Mouse (Mus musculus): ENCODE measurements around the gene Tbata. TPM values are rescaled to one million over a fixed set of nuclear protein-coding genes. Genes with fewer than 3 reads are reported as not detected.

The Tbata gene
- polyA plus RNA-seq, 1 experiment from 2014 or later, result not detected

GRCm38 (mm10) chr10:61225694-61226093 lies 53.9 kb downstream of the Tbata start:
- ATAC-seq (replicated peaks; ENCODE audit: insufficient number of reproducible peaks, low FRiP score, low TSS enrichment, low read depth), result no peak
- no peak for DNase-seq (ENCODE audit: low spot score)
- H3K27me3 ChIP-seq (ENCODE audit: control insufficient read depth, insufficient read depth, low read length), result no peaks in the 10 kb centered on the region
- no peaks in the 10 kb centered on the region for H3K36me3 ChIP-seq (replicated peaks; ENCODE audit: control insufficient read depth, insufficient read depth, low read depth, low read length)
- H3K9me3 ChIP-seq (replicated peaks; ENCODE audit: control insufficient read depth, low read length), result no peaks in the 10 kb centered on the region
- no peak overlapping the region for H3K9ac ChIP-seq (replicated peaks; ENCODE audit: low read length)
- no peak overlapping the region for H3K27ac ChIP-seq (replicated peaks; ENCODE audit: low read depth, low read length)
- H3K4me1 ChIP-seq (ENCODE audit: control insufficient read depth, insufficient read depth, low read length), result no peaks in the 10 kb centered on the region
- WGBS, result 74% methylated on average over 5 of the region's 5 CpGs
- no peak overlapping the region for H3K4me3 ChIP-seq (ENCODE audit: low read depth, low read length)
- H3K4me2 ChIP-seq (ENCODE audit: low read depth, low read length), result no peak overlapping the region

- H3K9ac ChIP-seq (replicated peaks; ENCODE audit: low read length), result no peak overlapping the region
- H3K9me3 ChIP-seq (replicated peaks; ENCODE audit: control insufficient read depth, low read length), result no peaks in the 10 kb centered on the region
- no peak overlapping the region for H3K4me3 ChIP-seq (ENCODE audit: low read depth, low read length)
- H3K4me1 ChIP-seq (ENCODE audit: control insufficient read depth, insufficient read depth, low read length), result no peaks in the 10 kb centered on the region
- H3K27ac ChIP-seq (replicated peaks; ENCODE audit: low read depth, low read length), result no peak overlapping the region
- no peaks in the 10 kb centered on the region for H3K27me3 ChIP-seq (ENCODE audit: control insufficient read depth, insufficient read depth, low read length)
- DNase-seq (ENCODE audit: low spot score) (peak; percentile 27), ATAC-seq (replicated peaks; ENCODE audit: insufficient number of reproducible peaks, low FRiP score, low TSS enrichment, low read depth) (no peak)
- H3K36me3 ChIP-seq (replicated peaks; ENCODE audit: control insufficient read depth, insufficient read depth, low read depth, low read length), result no peaks in the 10 kb centered on the region
- no peak overlapping the region for H3K4me2 ChIP-seq (ENCODE audit: low read depth, low read length)
- WGBS, result 62% methylated on average over 4 of the region's 4 CpGs
Measured at GRCm38 (mm10) chr10:61226784-61227396, 55.1 kb downstream of the Tbata start.

GRCm38 (mm10) chr10:61231756-61232155 lies 60.0 kb downstream of the Tbata start:
- no peaks in the 10 kb centered on the region for H3K9me3 ChIP-seq (replicated peaks; ENCODE audit: control insufficient read depth, low read length)
- no peaks in the 10 kb centered on the region for H3K4me1 ChIP-seq (ENCODE audit: control insufficient read depth, insufficient read depth, low read length)
- 86% methylated on average over 3 of the region's 3 CpGs for WGBS
- H3K27ac ChIP-seq (replicated peaks; ENCODE audit: low read depth, low read length), result no peak overlapping the region
- DNase-seq (ENCODE audit: low spot score) (no peak), ATAC-seq (replicated peaks; ENCODE audit: insufficient number of reproducible peaks, low FRiP score, low TSS enrichment, low read depth) (no peak)
- no peak overlapping the region for H3K4me2 ChIP-seq (ENCODE audit: low read depth, low read length)
- H3K4me3 ChIP-seq (ENCODE audit: low read depth, low read length), result no peak overlapping the region
- no peaks in the 10 kb centered on the region for H3K27me3 ChIP-seq (ENCODE audit: control insufficient read depth, insufficient read depth, low read length)
- H3K9ac ChIP-seq (replicated peaks; ENCODE audit: low read length), result no peak overlapping the region
- H3K36me3 ChIP-seq (replicated peaks; ENCODE audit: control insufficient read depth, insufficient read depth, low read depth, low read length), result no peaks in the 10 kb centered on the region

- Histone ChIP-seq H3K9me3 (replicated peaks; ENCODE audit: control insufficient read depth, low read length) (no peaks in the 10 kb centered on the region), H3K4me2 (ENCODE audit: low read depth, low read length) (no peak overlapping the region), H3K4me3 (ENCODE audit: low read depth, low read length) (no peak overlapping the region), H3K27ac (replicated peaks; ENCODE audit: low read depth, low read length) (no peak overlapping the region), H3K36me3 (replicated peaks; ENCODE audit: control insufficient read depth, insufficient read depth, low read depth, low read length) (no peaks in the 10 kb centered on the region), H3K27me3 (ENCODE audit: control insufficient read depth, insufficient read depth, low read length) (no peaks in the 10 kb centered on the region), H3K9ac (replicated peaks; ENCODE audit: low read length) (no peak overlapping the region), H3K4me1 (ENCODE audit: control insufficient read depth, insufficient read depth, low read length) (no peaks in the 10 kb centered on the region)
- ATAC-seq (replicated peaks; ENCODE audit: insufficient number of reproducible peaks, low FRiP score, low TSS enrichment, low read depth) (no peak), DNase-seq (ENCODE audit: low spot score) (no peak)
- 45% methylated on average over 7 of the region's 7 CpGs for WGBS
Measured at GRCm38 (mm10) chr10:61232858-61233567, 61.3 kb downstream of the Tbata start.

GRCm38 (mm10) chr10:61234319-61234718 lies 62.6 kb downstream of the Tbata start:
- Histone ChIP-seq H3K27ac (replicated peaks; ENCODE audit: low read depth, low read length) (no peak overlapping the region), H3K36me3 (replicated peaks; ENCODE audit: control insufficient read depth, insufficient read depth, low read depth, low read length) (no peaks in the 10 kb centered on the region), H3K9ac (replicated peaks; ENCODE audit: low read length) (no peak overlapping the region), H3K4me2 (ENCODE audit: low read depth, low read length) (no peak overlapping the region), H3K4me1 (ENCODE audit: control insufficient read depth, insufficient read depth, low read length) (no peaks in the 10 kb centered on the region), H3K4me3 (ENCODE audit: low read depth, low read length) (no peak overlapping the region), H3K27me3 (ENCODE audit: control insufficient read depth, insufficient read depth, low read length) (no peaks in the 10 kb centered on the region), H3K9me3 (replicated peaks; ENCODE audit: control insufficient read depth, low read length) (no peaks in the 10 kb centered on the region)
- ATAC-seq (replicated peaks; ENCODE audit: insufficient number of reproducible peaks, low FRiP score, low TSS enrichment, low read depth) (no peak), DNase-seq (ENCODE audit: low spot score) (peak; percentile 70)
- WGBS, result 54% methylated on average over 4 of the region's 4 CpGs

GRCm38 (mm10) chr10:61235677-61236267 lies 64.0 kb downstream of the Tbata start:
- Histone ChIP-seq H3K9ac (replicated peaks; ENCODE audit: low read length) (no peak overlapping the region), H3K4me2 (ENCODE audit: low read depth, low read length) (no peak overlapping the region), H3K4me3 (ENCODE audit: low read depth, low read length) (no peak overlapping the region), H3K27me3 (ENCODE audit: control insufficient read depth, insufficient read depth, low read length) (no peaks in the 10 kb centered on the region), H3K27ac (replicated peaks; ENCODE audit: low read depth, low read length) (no peak overlapping the region), H3K4me1 (ENCODE audit: control insufficient read depth, insufficient read depth, low read length) (no peaks in the 10 kb centered on the region), H3K36me3 (replicated peaks; ENCODE audit: control insufficient read depth, insufficient read depth, low read depth, low read length) (no peaks in the 10 kb centered on the region), H3K9me3 (replicated peaks; ENCODE audit: control insufficient read depth, low read length) (no peaks in the 10 kb centered on the region)
- ATAC-seq (replicated peaks; ENCODE audit: insufficient number of reproducible peaks, low FRiP score, low TSS enrichment, low read depth), result no peak
- no peak for DNase-seq (ENCODE audit: low spot score)
- 85% methylated on average over 6 of the region's 6 CpGs for WGBS

GRCm38 (mm10) chr10:61236683-61237390 lies 65.1 kb downstream of the Tbata start:
- no peaks in the 10 kb centered on the region for H3K9me3 ChIP-seq (replicated peaks; ENCODE audit: control insufficient read depth, low read length)
- ATAC-seq (replicated peaks; ENCODE audit: insufficient number of reproducible peaks, low FRiP score, low TSS enrichment, low read depth), result no peak
- H3K36me3 ChIP-seq (replicated peaks; ENCODE audit: control insufficient read depth, insufficient read depth, low read depth, low read length), result no peaks in the 10 kb centered on the region
- no peak for DNase-seq (ENCODE audit: low spot score)
- H3K27me3 ChIP-seq (ENCODE audit: control insufficient read depth, insufficient read depth, low read length), result no peaks in the 10 kb centered on the region
- 51% methylated on average over 4 of the region's 4 CpGs for WGBS
- no peaks in the 10 kb centered on the region for H3K4me1 ChIP-seq (ENCODE audit: control insufficient read depth, insufficient read depth, low read length)
- no peak overlapping the region for H3K4me2 ChIP-seq (ENCODE audit: low read depth, low read length)
- H3K4me3 ChIP-seq (ENCODE audit: low read depth, low read length), result no peak overlapping the region
- no peak overlapping the region for H3K27ac ChIP-seq (replicated peaks; ENCODE audit: low read depth, low read length)
- H3K9ac ChIP-seq (replicated peaks; ENCODE audit: low read length), result no peak overlapping the region

GRCm38 (mm10) chr10:61237391-61237785 lies 65.6 kb downstream of the Tbata start:
- ATAC-seq (replicated peaks; ENCODE audit: insufficient number of reproducible peaks, low FRiP score, low TSS enrichment, low read depth) (no peak), DNase-seq (ENCODE audit: low spot score) (no peak)
- no peaks in the 10 kb centered on the region for H3K9me3 ChIP-seq (replicated peaks; ENCODE audit: control insufficient read depth, low read length)
- H3K4me2 ChIP-seq (ENCODE audit: low read depth, low read length), result no peak overlapping the region
- H3K9ac ChIP-seq (replicated peaks; ENCODE audit: low read length), result no peak overlapping the region
- H3K36me3 ChIP-seq (replicated peaks; ENCODE audit: control insufficient read depth, insufficient read depth, low read depth, low read length), result no peaks in the 10 kb centered on the region
- H3K4me3 ChIP-seq (ENCODE audit: low read depth, low read length), result no peak overlapping the region
- H3K27ac ChIP-seq (replicated peaks; ENCODE audit: low read depth, low read length), result no peak overlapping the region
- no peaks in the 10 kb centered on the region for H3K4me1 ChIP-seq (ENCODE audit: control insufficient read depth, insufficient read depth, low read length)
- WGBS, result 75% methylated on average over 6 of the region's 6 CpGs
- H3K27me3 ChIP-seq (ENCODE audit: control insufficient read depth, insufficient read depth, low read length), result no peaks in the 10 kb centered on the region

All from embryonic facial prominence, embryonic 11.5 days (tissue).